Mouse (Mus musculus): ENCODE data around the gene Apobr. TPM values are rescaled to one million over a fixed set of nuclear protein-coding genes. Genes with fewer than 3 reads are reported as not detected.

The Apobr gene
- 1.7 to 3.9 TPM (median 2.4 TPM) in 4 replicates for total RNA-seq (2023)

DNA sequence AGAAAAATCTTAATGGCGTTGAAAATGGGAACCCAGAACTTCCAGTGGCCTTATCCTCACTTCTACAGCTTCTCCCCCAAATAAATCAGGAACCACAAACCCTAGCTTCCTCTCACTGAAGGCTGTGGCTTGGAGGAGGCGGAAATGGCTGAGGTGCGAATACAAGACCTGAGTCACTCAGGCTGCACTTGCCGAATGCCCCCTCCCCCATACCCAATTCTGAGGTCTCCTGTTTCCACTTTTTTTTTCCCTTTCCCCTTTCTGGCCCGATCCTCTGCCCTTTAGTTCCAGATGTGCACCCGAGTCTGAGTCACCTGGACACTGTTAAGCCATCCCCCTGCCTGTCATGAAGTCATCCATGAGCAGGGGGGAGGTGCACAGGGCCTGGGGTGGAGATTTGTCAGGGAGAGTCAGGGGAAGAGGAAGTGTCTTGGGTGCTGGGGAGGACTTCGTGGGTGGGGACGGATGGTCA is at the start of gene Apobr:
TSS of gene Apobr (plus strand) at position 437 of the 472 bp plus-strand sequence.

DNA sequence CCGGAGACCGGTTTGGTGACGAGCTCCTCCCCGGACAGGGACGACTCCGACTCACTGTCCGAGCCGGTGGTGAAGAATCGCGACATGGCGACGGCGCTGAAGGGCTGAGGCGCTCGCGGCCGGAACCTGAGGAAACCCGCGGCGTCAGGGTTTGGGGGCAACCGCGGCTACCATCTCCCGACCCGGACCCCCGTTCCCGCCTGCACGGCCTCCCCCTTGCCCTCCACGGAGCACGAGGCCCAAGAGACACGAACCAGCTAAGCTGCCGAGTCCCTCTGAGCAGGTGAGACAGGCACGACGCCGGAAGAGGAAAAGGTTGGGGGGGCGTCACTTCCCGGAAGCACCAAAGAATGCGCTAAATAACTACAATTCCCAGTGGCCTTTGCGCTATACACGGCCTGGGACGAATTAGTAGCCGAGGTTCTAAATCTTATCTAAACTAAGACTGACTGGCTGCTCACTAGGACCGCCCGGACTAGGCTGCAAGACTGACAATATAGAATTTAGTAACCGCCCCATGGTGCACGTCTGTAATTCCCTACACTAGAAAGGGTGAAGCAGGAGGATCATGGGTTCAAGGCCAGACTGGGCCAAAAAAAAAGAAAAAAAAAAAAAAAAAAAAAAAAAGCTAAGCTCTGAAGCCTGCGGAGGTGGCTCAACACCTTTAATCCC is 18.5 kb upstream of the Apobr start, which contains the start of gene Eif3c:
TSS of gene Eif3c (minus strand) at position 318 of the 672 bp plus-strand sequence.

DNA sequence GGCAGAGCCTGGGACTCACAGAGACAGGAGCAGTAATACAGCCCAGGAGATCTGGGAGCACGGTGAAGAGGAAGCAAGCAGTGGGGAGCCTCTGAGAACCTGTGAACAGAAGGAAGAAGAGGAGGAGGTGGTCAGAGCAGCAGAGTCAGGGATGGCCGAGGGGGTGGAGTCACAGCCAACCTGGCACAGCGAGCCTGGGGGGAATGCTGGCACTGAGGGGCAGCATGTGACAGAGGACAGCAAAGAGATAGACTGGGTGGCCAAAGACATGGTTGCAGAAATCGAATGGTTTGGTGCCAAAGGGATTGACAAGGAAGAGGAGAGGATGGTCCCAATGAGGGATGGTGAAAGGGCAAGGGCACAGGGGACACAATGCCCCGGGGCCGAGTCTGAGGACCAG is 975 bp downstream of the Apobr start, which contains the start of gene Cln3:
TSS of gene Cln3 (minus strand) at position 101 of the 400 bp plus-strand sequence.

DNA sequence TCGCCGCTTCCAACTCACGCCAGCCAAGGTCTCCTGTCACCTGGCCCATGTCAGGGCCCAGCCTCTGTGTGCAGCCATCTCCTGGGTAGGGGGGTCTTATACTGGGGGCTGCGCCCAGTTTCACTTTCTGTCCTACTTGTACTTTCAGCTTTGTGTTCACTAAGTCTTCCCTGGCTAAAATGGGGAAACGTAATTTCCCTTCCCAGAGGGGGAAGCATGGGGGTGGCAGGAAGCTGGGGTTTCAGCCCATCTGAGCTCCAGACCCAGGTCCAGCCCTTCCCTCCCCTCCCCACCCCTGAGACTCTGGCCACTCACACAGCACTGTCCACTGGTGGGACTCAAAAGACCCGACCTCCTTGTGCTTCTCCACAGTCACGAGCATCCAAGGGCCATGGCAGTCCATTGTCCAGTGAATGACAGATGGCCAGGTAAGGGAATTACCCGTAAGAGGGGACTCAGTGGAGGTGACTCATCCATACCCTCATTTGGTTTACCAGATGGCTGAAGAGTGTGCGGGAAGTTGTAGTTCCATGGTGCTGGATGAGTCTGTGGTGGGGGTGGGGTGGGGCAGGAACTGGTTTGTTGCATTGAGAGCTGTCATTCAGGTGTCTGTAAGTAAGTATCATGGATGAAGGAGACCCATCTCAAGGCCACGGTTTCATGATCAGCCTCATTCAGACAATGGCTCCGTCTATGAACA is 10.3 kb downstream of the Apobr start, which contains the start of gene Il27:
TSS of gene Il27 (minus strand) at position 80 of the 700 bp plus-strand sequence.

DNA sequence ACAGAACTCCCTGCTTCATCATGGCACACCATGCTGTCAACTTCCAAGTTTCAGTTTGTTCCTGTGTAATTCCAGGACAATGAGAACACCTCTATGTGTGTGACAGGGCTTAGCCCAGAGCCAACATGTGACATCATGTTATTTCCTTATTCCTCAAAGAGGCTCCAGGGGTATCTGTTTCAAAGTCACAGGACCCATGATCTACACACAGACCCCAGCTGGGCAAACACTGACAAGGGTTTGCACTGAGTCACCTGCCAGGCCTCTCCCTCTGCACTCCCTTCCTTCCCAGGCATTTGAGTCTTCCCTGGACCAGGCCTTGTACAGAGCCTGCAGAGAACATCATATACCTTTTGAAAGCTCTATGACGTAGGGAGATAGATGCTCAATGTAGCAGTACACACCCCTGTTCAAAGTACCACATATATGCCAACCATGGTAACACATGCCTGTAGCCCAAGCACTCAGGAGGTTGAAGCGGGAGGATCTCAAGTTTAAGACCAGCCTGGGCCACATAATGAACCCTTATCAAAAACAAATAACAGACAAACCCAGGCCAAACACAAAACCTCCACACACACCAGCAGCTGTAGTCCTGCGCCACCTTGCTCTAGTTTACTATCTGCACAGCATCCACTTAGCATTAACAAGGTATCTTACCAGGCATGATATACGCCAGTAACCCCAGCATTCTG is 46.2 kb downstream of the Apobr start, which contains the start of gene Nupr1:
TSS of gene Nupr1 (minus strand) at position 38 of the 695 bp plus-strand sequence.

Other genes starting within 250 kb of the Apobr start
- 3.4 to 5.0 TPM (median 4.2 TPM) in 4 replicates for gene Lat, start 215.4 kb upstream of the Apobr start, total RNA-seq (2023)
- gene Spns1, start 207.5 kb upstream of the Apobr start, total RNA-seq (2023), result 63.0 to 68.9 TPM (median 66.1 TPM) in 4 replicates
- 27.8 to 30.2 TPM (median 28.4 TPM) in 4 replicates for gene Nfatc2ip, start 188.2 kb upstream of the Apobr start, total RNA-seq (2023)
- 1,144 to 1,180 TPM (median 1,152 TPM) in 4 replicates for gene Cd19, start 170.1 kb upstream of the Apobr start, total RNA-seq (2023)
- gene Rabep2, start 156.2 kb upstream of the Apobr start, total RNA-seq (2023), result 118 to 128 TPM (median 120 TPM) in 4 replicates
- 0.15 to 0.72 TPM (median 0.34 TPM) in 4 replicates for gene Atp2a1, start 121.8 kb upstream of the Apobr start, total RNA-seq (2023)
- 69.8 to 81.3 TPM (median 71.0 TPM) in 4 replicates for gene Sh2b1, start 109.5 kb upstream of the Apobr start, total RNA-seq (2023)
- 46.5 to 61.1 TPM (median 51.6 TPM) in 4 replicates for gene Tufm, start 97.6 kb upstream of the Apobr start, total RNA-seq (2023)
- gene Atxn2l, start 81.5 kb upstream of the Apobr start, total RNA-seq (2023), result 208 to 212 TPM (median 210 TPM) in 4 replicates
- gene Eif3c, start 18.5 kb upstream of the Apobr start, total RNA-seq (2023), result 130 to 146 TPM (median 143 TPM) in 4 replicates
- 60.3 to 80.2 TPM (median 76.1 TPM) in 4 replicates for gene Cln3, start 875 bp downstream of the Apobr start, total RNA-seq (2023)
- gene Il27, start 10.0 kb downstream of the Apobr start, total RNA-seq (2023), result not detected in 4 replicates
- not detected in 4 replicates for gene Nupr1, start 45.9 kb downstream of the Apobr start, total RNA-seq (2023)
- 56.8 to 72.7 TPM (median 63.1 TPM) in 4 replicates for gene Sgf29, start 64.4 kb downstream of the Apobr start, total RNA-seq (2023)
- gene Sult1a1, start 91.5 kb downstream of the Apobr start, total RNA-seq (2023), result 0.46 TPM in 1 of 4 replicates, not detected in the others
- gene Bola2, start 110.5 kb downstream of the Apobr start, total RNA-seq (2023), result 90.9 to 132 TPM (median 97.6 TPM) in 4 replicates
- gene Slx1b, start 110.8 kb downstream of the Apobr start, total RNA-seq (2023), result 4.7 to 6.0 TPM (median 5.2 TPM) in 4 replicates
- gene Coro1a, start 122.8 kb downstream of the Apobr start, total RNA-seq (2023), result 1,245 to 1,260 TPM (median 1,252 TPM) in 4 replicates
- 42.9 to 46.2 TPM (median 43.3 TPM) in 4 replicates for gene Mapk3, start 174.7 kb downstream of the Apobr start, total RNA-seq (2023)
- gene Gdpd3, start 181.4 kb downstream of the Apobr start, total RNA-seq (2023), result 2.3 to 5.6 TPM (median 3.7 TPM) in 4 replicates
- gene Ypel3, start 192.0 kb downstream of the Apobr start, total RNA-seq (2023), result 220 to 232 TPM (median 230 TPM) in 4 replicates
- gene Tbx6, start 196.5 kb downstream of the Apobr start, total RNA-seq (2023), result 7.8 to 8.8 TPM (median 8.4 TPM) in 4 replicates
- 252 to 268 TPM (median 266 TPM) in 4 replicates for gene Ppp4c, start 207.6 kb downstream of the Apobr start, total RNA-seq (2023)
- gene Fam57b, start 212.7 kb downstream of the Apobr start, total RNA-seq (2023), result 0.33 TPM in 1 of 4 replicates, not detected in the others
- gene 4930451I11Rik, start 246.7 kb downstream of the Apobr start, total RNA-seq (2023), result not detected in 4 replicates

Measured in B cell, adult 62 days (primary cell).